Mouse (Mus musculus) megakaryocyte, embryonic 14.5 days (primary cell): ENCODE measurements at regions not wholly inside any gene's neighbourhood (a gene's known extent, or its start where the extent isn't known, plus 50 kb on each side); places are given as distances from the start of the nearest gene placed in this dataset.

ENCODE experiments used
- FLI1 ChIP-seq: IDR thresholded peaks from 2 replicates; pipeline ENCODE4 v1.6.1; 2012; ENCODE audit warnings: low read length, inconsistent platforms, mixed read lengths
- GATA1 ChIP-seq: IDR thresholded peaks from 3 replicates; pipeline ENCODE4 v1.6.1; 2012; ENCODE audit warnings: mixed read lengths, low read length, inconsistent platforms, borderline replicate concordance

DNA sequence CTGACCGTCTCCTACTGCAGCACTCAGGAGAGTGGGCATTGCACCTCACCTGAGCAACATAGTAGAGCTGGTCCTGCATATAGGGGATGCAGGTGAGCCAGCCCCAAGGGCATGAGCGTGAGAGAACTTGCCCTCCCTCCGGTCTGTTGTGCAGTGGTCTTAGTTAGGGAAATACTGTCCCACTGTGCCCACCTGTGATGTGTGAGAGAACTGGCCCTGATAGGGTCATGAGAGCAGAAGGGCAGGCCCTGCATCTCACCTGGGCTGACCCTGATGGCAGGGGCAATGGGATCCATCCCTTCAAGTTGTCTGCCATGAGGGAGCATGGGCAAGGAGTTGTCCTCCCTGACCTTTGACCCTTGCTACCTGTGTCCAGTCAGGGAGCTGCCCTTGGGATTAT, 305.3 kb downstream of the Rapgef2 start:
- TF ChIP-seq GATA1 (no peak), FLI1 (no peak)
